Mouse (Mus musculus) c-Kit-positive CD71-positive TER-119-negative erythroid progenitor cells, embryonic 14.5 days (primary cell): ENCODE results near the gene Ube2f.

Source experiments
- DNase-seq: peaks from one replicate; pipeline ENCODE4 v3.0.0-alpha.2; 2013; ENCODE audit warnings: low read depth

Gene Ube2f

DNA sequence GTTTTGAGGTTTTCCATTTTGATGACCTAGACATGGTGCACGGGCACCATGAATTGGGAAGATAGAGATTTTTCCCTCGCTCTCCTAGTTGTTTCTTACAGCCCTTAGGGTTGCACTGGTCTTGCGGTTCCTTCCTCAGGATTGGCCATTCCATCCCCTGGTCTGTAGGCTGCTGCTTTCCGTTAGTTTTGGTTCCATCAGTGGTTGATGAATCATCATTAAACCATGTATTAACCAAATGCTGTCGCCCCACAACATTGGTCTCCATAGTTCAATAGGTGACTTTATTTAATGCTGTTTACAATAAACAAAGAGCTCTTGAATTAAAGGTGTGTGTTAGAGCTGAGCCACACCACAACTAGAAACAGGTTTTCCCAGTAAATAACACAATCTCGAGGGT is 12.4 kb upstream of the Ube2f start:
- no peak for DNase-seq

DNA sequence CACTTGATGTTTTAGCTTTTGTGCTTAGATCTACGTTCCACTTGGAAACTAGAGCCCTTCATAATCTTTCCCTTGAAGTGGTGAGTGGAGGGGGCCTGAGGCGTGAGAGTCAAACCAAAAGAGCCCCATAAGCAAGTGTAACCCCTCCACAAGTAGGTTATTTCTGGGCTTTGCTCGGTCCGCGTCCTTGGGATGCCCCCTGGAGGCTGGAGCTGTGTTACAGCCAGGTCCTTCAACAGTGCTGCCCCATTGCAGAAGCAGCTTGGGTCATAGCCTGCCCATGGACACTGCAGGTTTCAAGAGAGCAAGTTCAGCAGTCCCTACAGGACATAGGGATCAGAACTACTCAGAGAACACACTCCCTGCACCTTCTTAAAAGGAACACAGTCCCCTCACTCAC is 11.0 kb upstream of the Ube2f start:
- no peak for DNase-seq

DNA sequence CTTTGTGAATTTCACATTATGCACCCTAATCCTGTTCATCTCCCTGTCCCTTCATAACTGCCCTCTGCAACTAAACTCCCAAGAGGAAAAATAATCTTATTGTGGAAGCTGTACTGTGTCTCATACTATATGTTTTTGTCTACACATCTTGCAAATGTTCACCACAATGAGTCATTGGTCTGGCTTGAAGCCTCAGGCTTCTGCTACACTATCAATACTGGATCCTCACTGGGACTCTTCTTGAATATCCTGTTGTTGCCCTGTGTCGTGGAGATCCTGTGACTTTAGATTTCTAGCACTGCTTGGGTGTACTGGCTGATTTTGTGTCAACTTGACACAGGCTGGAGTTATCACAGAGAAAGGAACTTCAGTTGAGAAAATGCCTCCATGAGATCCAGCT is 10.3 kb upstream of the Ube2f start:
- no peak for DNase-seq

DNA sequence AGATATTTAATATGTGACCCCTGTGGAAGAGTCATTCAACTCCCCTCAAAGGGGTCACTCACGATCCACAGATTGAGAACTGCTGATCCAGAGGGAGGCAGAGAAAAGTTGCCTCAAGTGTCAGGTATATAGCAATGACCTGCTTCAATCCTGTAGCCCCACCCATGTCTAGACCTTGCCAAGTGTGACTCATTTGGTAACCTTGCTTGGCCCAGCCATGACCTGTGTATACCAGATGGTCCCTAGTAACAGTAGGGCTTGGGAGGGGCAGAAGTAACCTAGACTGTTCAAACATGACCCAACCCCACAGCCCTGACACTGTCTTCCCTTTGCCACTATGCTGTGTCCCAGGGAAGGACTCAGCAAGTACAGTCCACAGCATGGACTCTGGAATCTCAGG is 9.4 kb upstream of the Ube2f start:
- DNase-seq: peak; percentile 21

DNA sequence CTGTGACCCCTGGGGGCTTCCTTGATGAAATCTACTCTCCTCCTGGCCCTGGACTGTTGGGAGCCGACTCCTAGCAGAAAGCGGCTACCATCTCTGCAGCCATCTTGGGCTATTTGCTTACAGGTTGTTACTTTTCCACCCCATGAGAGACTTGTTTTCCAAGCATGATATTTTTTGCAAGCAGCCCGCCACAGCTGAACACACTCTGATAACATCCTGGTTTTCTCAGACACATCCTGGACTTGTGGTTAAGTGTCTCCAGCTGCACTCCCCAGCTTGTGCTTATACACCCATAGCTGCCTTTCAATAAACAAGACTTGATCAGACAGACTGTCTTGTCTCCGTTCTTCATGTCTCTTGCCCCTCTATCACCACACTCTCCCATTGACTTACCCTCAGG is 8.9 kb upstream of the Ube2f start:
- no peak for DNase-seq

DNA sequence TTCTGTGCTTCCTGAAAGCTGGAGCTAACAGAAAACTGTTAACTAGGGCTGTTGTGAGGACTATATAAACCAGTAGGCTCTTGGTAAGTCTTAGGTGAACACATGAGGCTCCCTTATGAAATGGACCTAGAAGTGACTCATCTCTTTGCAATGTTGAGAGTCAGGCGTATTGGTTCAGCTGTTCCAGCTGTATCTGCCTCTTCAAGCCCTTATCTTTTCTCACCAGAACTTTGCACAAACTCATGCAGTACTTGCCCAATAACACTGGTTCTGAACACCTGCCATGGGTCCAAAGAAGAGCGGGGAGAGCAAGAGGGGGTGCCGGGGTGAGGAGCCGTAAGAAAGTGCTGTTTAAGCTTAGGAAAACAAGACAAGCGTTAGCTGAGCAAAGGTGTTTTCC is 1.9 kb upstream of the Ube2f start:
- peak; percentile 45 for DNase-seq

DNA sequence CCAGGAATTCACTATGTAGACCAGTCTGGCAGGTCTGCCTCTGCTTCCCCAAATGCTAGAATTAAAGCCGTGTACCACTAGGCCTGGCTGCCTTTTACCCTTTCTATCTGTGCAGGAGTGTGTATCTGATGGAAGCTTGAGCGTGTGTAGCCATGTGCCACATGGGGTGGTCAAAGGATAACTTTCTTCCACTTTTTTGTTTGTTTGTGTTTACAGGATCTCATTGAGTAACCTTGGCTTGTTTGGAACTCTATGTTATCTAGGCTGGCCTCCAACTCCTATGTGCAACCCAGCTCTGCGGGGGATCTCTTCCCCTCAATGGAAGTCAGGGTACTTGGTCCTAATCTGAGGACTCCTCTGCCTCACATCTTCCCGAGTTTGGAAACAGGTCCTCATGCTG is 1.1 kb upstream of the Ube2f start:
- DNase-seq: no peak

DNA sequence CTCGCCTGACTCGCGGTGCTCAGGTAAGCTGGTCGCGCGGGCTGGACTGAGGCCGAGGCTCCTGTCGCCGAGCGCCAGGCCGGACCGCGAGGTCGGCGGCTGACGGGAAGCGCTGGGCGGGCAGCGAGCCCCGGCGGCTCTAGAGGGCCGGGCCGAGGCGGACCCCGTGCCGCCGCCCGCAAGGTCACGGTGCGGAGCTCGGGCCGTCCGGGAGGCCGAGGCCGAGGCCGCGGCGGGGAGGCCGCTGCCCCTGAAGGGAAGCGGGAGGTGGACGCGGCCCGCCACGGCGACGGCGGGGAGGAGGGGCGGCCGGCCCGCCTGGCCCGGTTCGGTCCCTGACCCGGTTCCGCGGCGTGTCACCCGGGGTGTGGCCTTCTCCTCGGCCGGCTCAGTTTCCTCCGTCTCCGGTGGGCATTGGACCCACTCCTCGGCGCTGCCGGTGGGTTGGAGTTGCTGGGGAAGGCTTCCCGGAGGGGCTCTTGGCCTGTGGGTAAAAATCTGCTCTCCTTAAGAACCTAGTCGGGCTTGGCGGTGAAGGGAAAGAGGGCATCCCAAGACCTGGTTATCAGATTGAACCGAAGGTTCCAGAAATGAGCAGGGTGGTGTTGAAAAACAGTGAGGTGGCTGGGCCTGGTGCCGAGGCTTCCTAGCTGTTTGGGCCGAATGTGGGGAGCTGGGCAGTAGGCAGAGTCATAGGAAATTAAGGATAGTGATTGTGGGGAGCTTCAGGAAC is 477 bp downstream of the Ube2f start:
- DNase-seq: no peak

DNA sequence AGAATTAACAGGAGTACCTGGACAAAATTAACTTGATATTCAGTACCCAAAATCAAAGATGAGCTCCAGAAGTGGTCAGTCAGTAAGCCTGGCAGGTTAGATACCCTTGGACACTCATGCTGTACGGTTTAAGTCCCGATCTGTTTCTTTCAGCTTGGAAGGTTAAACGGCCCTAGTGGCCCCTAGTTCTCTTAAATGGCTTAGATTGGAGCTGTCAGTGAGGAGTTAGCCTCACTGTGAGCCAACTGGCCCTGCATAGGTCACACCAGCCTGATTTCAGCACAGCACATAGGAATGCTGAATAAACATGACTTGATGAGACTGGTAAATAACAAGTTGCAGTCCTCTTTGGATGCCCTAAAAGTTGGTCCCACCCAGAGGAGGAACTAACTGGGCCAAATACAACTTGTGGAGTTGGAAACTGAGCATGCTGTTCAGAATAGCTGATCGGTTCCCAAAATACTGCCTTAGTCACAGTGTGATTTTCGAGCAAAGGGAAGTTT is 1.1 kb downstream of the Ube2f start:
- DNase-seq: no peak

DNA sequence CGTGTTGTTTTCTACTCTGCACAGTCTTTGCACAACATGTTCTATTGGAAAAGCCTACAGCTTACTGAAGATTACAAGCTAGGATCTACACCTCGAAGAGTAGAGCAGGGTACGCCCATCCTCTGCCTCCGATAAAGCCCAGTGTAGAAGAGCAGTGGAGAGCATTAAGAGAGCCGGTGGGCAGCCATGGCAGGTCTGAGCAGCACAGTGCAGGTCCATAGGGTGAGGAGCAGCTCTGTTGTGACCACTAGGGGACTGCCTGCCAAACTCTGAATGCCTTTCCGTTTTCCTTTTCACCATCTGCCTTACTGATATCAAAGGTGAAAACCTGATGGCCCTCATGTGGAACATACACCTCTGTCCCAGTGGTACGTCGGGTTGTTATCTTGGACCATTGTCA is 1.8 kb downstream of the Ube2f start:
- peak; percentile 47 for DNase-seq

DNA sequence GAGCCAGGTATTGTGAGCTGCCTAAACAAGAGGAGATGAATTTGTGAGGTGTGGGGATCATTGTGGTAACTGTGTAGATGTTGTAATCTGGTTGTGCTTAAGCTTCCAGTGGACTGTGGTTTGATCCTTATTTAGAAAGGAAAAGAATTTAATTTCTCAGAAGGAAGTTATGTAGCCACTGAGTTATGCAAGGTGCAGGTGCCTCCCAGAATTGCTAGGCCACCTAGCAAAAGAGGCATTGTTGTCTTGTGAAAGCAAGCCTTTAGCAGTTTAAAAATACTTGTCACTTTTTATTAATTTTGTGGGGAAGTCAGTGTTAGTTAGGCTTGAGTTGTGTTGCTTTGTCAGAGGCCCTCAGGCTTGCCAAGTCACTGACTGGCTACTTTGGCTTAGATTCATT is 7.8 kb downstream of the Ube2f start:
- no peak for DNase-seq

DNA sequence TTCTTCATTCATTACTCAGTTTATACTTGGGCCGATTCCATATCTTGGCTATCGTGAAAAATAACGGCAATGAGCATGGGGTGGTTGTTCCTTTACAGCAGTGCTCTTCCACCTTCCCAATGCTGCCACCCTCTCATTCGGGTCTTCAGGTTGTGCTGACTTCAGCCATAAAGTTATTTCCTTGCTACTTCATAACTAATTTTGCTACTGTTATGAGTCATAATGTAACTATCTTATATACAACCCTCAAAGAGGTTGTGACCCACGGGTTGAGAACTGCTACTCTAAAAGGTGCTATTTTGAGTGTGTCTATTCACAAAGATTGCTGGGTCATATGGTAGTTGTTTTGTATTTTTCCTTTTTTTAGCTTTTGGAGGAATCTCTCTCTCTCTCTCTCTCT is 9.7 kb downstream of the Ube2f start:
- DNase-seq: no peak

DNA sequence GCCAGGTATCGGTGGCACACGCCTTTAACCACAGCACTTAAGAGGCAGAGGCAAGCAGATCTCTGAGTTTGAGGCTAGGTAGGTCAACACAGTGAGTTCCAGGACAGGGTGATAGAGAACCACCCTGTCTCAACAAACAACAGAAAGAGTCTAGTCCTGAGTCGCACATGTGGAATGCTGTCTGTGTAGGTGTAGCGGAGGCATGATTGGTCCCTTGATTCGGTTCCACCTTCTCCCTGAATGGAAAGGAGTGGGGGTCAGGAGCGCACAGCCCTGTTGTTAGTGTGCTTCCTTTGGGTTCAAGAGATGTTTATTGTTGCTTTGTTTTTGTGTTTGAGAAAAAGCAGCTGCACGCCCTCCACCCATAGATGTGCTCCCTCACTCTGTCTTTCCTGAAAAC is 12.4 kb downstream of the Ube2f start:
- no peak for DNase-seq

DNA sequence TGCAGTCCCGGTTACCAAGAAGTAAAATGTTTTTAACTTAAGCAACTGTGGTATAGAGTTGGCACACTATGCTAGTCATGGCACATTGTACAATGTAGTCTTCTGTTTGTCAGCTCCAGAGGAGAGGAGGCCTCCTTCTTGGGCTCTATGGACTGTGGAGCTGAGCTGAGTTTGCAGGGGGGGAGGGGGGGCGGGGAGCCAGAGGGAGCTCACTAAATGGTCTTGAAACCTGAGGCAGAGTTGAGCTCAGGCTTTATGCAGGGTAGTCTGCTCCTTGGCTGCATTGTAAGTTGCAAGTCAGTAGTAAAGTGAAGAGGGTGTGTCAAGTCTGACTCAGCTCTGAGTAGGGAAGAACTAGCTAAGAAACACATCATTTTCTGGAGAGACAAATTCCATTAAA is 22.2 kb downstream of the Ube2f start:
- DNase-seq: no peak

DNA sequence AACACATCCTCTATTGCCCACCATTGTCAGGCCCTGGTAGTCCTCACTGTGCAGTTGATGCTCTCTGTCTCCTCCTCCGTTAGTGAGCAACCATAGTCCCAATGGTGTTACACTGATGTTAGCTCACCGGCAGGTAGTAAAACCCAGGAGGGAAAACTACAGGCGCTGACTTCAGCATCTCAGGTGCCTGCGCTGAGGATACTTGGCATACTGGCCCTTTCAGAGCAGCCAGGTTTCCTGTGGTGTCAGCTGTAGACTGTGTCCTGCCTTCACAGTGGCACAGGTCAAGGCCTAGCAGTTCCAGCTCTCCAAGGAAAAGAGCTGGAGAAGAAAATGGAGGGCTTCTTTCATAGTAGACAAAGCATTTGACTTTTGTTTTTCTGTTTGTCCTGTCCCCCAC is 26.5 kb downstream of the Ube2f start:
- no peak for DNase-seq

DNA sequence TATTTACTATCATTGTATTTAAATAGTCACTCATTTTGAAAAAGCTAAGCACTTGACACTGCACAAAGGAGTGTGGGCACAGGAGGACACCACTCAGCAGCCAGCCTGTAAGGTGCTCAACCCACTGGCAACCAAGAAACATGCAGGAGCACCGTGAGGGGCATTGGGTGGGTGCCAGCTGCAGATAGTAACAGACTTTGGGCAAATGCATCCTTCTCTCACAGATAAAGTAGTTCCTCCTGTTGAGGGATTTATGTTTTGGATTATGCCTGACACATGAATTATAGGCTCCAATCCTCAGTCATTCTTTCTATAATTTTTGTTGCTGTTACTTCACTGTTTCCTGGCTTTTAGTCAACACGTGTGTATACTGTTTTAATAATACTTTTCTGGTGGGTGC is 27.4 kb downstream of the Ube2f start:
- no peak for DNase-seq

DNA sequence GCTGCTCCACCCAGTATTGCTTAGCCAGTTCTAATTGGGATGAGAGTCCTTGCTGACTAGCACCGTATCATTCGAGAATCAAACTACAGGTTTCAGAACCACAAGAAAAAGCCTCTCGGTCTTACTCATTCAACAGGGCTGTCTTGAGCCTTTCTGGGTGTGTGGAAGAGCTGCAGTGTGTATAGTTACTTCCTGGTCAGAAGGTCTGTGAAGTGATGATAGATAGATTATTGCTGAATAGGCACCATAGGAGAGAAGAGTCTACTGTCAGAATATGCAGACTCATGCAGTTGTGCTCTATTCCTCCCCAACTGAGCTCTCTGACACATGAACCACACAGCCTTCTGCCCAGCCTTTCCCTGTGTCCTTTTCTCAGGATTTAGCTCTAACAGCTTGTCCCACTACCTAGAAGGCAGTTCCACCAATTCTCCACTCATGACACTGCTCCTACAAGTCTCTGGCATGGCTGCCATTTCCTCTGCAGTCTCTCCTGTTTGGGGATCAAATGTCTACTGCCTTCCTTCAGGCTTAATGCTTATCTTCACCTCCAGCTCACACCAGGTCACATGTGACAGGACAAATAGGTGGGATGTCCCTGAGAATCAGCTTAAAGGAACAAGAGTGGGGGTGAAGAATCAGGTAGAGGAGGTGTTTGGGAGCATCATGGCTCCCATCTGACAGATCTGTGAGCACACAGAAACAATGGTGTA is 28.5 kb downstream of the Ube2f start:
- DNase-seq: no peak

DNA sequence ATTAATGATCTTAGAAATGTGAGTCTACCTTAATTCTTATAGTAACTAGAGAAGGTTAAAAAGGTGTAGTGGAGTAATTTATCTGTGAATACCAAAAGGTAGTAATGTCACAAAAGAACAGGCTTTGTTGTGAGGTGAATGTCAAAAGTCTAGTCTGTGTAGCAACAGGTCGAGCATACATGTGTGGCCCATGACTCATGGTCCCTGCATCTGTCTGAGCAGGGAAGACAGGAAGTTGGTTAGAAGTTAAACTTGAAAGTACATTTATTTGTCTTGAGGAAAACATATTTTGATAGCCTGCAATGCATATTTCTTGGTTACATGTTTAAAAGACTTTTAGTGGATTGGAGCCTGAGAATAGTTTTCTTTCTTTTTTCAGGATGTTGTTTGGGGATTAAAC is 29.0 kb downstream of the Ube2f start:
- DNase-seq: no peak

DNA sequence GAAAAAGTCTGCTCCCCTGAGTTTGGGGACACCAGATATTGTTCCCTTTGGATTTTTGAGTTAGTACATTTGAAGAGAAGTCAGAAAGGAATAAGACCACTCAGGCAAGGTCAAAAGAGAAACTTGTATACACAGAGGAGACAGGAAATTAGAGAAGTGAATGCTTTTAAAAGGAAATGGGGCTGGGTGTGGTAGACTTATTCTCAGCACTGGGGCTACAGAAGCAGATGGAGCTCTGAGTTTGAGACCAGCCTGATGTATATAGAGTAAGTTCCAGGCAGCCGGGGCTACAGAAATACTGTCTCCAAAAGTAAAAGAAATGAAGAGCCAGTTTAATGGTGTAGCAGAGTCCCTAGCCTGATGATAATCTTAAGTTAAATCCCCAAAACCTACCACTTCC is 32.5 kb downstream of the Ube2f start:
- no peak for DNase-seq

DNA sequence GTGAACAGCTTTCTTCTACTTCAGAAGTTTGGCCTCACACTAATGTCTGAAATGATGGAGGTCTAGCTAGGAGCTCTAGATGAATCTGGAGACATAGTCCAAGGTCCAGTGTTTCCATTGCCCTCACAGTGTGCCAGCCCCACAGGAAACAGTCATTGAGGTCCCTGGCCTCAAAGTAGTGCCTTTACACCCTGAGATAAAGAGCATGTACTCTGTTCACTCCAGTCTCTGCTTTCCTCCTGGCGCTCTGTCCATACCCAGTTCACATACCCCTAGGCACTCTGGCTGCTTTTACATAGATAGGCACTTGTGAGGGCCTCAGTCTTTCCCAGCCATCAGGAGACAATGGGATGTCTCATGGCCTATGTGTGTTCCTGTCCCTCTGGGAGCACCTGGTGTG is 39.3 kb downstream of the Ube2f start:
- no peak for DNase-seq

DNA sequence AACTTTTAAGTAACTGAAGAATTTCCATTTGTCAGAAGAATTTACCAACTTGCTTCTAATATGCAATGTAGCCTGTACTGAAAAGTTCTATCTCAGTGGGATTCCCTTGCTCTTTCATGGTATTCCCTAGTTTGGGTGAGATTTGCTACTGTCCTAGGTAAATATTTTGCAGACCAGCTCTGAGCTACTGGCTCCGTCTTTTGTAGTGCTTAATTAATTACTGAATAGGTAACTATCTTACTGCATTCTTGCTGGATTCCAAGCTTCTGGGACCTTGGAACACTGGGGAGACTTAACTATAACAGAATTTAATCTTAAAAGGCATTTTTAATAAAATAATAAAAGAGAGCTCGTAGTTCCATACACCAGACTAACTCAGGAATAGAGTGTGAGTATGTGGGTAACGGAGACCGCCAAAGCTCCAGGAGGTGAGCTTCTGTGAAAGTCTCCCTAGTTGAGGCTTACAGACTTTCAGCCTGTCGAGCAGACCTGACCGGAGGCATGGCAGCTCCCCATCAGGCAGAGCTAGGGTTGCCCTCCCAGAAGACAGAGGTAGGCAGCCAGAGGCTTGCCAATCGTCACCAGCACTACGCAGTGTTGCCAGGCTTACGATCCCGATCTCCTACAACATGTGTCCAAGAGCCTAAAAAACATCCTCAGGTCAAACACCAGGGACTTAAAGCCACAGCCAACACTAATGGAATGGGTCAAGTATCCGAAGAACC is 42.2 kb downstream of the Ube2f start:
- DNase-seq: no peak

DNA sequence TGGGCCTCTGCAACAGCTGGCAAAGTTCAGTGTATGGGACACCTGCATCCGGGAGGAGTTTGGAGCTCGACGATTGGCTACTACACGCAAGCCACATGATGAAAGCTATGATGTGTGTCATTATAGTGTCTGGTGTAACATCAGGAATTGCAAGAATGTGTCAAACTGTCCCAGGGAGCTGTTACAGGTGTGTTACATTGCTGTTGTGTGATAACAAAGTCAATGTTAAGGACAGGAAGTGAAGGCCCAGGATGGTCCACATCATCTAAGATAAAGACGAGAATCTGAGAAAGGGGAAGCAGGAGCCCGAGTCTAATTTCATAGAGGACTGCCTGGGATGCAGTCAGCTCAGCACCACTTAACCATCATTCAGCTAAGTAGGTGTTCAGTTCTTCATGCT is 45.4 kb downstream of the Ube2f start:
- no peak for DNase-seq
